Mouse (Mus musculus): ENCODE results near the gene Tnn. TPM values are rescaled to one million over a fixed set of nuclear protein-coding genes. Genes with fewer than 3 reads are reported as not detected.

Gene Tnn
- total RNA-seq (2021) = not detected
- long read RNA-seq, experiment 1 = 0 reads
- long read RNA-seq, experiment 2 = 0 reads

- no peak for DNase-seq
Measured at GRCm38 (mm10) chr1:160153480-160153879, at the start of gene Tnn. Tnn (minus strand) TSS chr1:160153580.

DNA sequence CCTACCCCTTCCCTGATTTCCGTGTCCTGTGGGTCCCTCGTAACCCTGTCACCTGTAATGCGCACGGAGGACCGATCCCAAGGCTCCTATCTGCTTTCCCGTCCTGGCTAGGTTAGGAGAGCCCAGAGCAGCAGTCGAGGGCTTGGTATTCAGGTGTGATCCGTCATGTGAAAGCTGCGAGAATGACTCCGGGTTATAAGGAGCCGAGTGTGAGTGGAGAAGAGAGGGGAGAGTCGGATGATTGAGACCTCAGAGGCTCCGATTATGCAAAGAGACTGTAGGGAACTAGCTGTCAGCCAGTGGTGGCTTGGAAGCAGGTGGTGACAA lies 41.9 kb upstream of the Tnn start:
- DNase-seq = no peak

- peak; percentile 98 for DNase-seq
Measured at GRCm38 (mm10) chr1:160194529-160195336, 41.4 kb upstream of the Tnn start, which contains the start of gene Mrps14. Mrps14 (plus strand) TSS chr1:160195215.

DNA sequence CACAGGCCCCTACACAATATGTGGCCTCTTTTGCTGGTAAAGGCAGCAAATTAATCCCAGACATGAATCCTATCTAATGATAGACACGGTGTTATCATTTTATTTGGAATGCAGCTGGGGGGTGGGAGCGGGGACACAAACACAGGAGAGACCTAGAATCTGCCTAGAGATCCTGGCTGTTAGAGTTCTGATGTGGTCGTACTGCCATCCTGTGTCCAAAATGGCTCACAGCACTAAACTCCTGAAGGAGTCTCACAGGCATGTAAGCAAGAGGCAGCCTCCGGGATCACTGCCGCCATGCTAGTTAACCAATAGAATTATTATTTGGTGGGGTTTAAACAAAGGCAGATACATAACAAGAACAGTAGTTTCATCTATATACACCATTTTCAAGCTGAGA lies 31.1 kb upstream of the Tnn start:
- no peak for DNase-seq

GRCm38 (mm10) chr1:160181216-160181615 lies 27.8 kb upstream of the Tnn start:
- DNase-seq = no peak

GRCm38 (mm10) chr1:160176903-160177302 lies 23.5 kb upstream of the Tnn start:
- DNase-seq = no peak

DNA sequence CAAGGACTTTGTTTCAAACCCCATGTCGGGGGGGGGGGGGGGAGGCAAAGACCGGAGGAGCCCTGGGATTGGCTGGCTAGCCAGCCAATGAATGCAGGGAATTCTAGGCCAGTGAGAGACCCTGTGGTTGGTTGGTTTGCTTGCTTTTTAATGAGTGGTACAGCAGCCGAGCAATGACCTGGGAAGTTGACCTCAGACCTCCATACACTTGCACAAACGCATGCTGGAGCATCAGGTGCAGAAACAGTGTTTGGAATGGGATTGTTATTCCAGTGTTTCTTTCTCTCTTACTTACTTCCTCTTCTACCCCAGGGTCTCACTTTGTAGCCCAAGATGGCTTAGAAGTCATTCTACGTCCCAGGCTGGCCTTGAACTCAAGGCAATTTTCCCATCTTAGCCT lies 13.2 kb upstream of the Tnn start:
- no peak for DNase-seq

DNA sequence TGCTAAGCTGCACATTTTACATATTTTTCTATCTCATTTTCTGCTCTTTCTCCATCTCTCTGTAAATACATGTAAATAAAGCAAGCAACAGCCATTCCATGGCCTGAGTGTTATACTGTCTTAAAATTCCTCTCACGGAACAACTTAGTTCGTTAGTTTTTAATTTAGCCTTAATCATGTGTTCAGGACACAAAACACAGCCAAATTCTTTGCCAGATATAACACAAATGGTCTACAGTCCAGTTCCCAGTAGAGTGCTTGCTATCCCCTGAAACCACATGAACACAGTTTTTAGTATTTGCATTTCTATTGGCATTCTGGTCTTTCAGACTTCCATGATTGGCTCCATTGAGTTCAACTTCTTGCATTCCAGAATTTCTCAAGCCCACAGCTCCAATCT lies 4.8 kb upstream of the Tnn start:
- DNase-seq = no peak

GRCm38 (mm10) chr1:160150726-160151125 lies 2.7 kb downstream of the Tnn start:
- DNase-seq = no peak

DNA sequence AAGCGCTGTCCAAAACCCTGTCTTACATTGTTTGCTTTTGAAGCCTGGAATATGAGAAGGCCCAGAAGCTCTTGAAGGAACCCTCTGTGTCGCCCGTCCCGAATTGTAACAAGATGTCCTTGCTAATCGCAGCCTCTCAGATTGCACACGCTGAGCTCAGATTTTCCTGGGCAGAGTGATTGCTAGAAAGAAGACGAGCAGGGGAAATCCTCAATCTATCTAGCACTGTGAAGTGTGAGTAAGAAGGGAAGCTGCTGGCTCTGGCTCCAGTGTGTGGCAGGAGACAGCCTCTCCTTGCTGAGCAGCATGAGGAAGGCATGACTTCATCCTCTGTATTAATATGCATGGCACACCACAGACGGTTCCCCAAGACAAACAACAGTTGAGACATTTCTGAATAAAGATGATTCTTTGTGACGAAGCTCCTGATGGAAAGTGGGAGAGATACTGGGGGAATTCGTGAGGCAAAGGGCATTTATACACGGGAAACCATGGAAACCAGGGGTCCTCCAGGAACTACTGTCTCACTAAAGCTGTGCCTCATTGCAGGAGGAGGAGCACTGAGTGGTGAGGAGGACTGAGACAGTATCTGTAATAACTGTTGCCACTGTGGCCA lies 4.0 kb downstream of the Tnn start:
- no peak for DNase-seq

DNA sequence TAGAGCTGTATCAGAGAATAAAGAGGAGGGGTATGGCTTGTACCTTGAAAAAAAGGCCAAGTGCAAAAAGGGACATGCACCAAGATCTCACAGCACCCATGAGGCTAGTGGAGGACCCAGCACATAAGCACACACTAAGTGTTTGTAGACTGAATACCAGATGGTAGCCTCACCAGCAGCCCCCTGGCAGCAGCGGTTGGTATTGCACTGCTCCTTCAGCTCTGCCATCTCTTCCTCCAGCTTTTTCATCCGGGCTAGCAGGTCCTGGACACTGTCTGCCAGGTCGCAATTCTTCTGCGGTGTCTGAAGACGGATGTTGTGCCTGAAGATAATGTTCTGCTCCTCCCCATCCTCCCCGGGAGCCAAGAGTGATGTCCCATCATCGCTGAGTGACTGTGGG lies 6.1 kb downstream of the Tnn start:
- no peak for DNase-seq

DNA sequence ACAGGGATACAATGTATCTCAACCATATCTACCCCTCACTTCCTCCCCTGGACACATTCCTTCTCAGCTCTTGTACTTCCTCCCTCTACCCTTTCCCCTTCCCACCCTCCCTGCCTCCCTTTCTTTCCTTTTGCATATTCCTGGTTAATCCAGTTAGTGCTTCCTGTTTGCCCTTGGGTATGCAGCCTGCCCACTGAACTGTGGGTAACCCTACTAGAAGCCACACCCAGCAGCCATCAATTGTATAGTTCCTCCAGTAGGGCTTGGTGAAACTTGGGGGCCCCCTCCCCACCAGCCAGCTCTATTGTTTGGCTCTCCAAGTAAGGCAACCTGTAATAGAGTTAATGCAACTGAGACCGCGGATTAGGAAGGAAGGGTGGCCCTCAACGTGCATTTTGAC lies 7.8 kb downstream of the Tnn start:
- DNase-seq = no peak

- DNase-seq = no peak
Measured at GRCm38 (mm10) chr1:160144343-160144742, 9.0 kb downstream of the Tnn start.

GRCm38 (mm10) chr1:160136362-160136890 lies 17.0 kb downstream of the Tnn start:
- no peak for DNase-seq

- DNase-seq = no peak
Measured at GRCm38 (mm10) chr1:160133464-160134079, 19.8 kb downstream of the Tnn start.

DNA sequence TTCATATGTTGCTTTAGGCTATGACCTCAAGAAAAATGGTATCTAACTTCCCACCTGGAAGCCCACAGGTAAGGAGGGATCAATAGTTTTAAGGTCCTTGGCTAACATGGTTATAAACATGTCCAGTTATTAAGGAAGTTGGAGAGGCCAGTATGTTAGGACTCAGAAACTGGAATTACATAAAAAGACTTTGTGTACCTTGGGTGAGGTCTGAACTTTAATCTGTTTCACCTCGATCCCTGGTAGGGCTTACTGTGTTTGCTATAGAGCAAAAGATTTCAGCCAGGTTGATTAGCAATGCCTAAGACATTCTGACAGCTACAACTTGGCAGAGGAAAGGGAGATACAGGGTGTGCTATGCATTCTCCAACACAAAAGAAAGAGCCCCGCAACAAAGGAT lies 29.4 kb downstream of the Tnn start:
- DNase-seq = no peak

GRCm38 (mm10) chr1:160108604-160109003 lies 44.8 kb downstream of the Tnn start:
- no peak for DNase-seq

- DNase-seq = no peak
Measured at GRCm38 (mm10) chr1:160105426-160105825, 48.0 kb downstream of the Tnn start.

- no peak for DNase-seq
Measured at GRCm38 (mm10) chr1:160100996-160101395, 52.4 kb downstream of the Tnn start.

DNA sequence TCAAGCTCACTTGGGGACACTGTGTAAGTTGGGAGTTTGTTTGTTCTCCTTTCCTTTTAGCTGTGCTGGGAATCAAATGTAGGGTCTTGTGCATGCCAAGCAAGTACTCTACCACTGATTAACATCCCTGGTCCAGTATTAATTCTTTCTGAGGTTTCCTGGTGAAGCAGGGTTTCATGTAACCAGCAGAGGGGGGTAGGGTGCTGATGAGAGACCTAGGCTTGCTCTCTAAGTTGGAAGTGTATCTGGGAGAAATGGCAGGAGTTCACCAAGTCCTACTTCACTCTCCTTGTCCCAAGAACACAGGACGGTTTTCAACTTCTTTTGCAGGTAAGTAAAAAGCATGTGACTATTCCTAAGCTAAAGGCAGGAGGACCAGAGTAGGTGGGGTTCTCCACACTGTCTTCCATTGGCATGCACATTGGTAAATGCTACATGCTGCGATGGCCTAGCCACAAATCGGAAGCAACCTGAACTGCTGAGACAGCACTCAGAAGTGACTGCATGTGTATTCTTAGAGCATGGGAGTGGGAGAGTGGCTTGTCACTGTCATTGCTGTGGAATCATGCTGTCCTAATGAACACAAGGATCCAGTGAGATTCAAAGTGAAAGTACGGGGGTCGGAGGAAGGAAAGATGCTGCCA lies 53.6 kb downstream of the Tnn start:
- DNase-seq = no peak

DNA sequence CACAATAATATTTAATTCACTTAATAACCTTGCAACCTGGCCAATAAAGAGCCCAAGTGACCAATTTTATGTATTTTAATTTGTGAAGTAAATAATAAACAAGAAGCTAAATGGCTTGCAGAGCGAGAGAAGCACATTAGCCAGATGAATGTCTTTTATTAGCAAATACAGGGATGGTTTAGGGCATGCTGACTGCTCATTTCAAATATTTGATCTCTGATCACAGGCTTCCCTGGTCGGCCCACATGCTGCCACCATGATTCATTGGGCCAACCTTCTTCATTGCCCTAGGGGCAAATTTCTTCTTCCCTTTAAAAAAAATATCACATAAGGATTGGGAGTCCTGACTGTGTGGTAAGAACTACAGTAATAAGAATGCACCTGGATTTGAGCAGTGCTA lies 66.7 kb downstream of the Tnn start:
- no peak for DNase-seq

GRCm38 (mm10) chr1:160084239-160084638 lies 69.1 kb downstream of the Tnn start:
- DNase-seq = no peak

DNA sequence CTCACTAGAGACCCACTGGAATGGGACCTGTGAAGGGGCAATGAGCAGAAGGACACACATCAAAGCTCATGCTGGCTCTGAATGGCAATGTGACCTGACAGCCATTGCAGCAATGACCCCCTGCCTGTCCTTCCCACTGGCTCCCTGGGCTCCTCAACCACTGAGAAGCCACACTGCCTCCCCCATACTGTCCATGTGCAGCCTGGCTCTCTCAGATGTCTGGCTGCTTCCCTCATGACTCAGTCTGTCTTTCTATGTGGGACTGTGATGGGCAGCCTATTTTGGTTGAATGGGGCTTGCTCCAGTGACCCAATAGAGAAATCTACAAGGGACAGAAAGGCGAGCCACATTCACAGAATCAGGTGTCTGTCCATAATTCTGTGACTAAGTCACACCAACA lies 70.7 kb downstream of the Tnn start:
- DNase-seq = no peak

Measured in gastrocnemius, postnatal 25 days (tissue).